Mouse (Mus musculus) midbrain, embryonic 11.5 days (tissue): Measurements from ENCODE around the gene Dusp10. TPM values are rescaled to one million over a fixed set of nuclear protein-coding genes. Genes with fewer than 3 reads are reported as not detected.

ENCODE experiments used
- ATAC-seq: fragments of 200-750 bp; cut with Nextera tagmentation; 2 replicates; pipeline ENCODE4 v1.8.0; 2017; ENCODE audit warnings: moderate TSS enrichment, moderate library complexity; ENCODE audit not compliant: low FRiP score
- DNase-seq: peaks from one replicate; pipeline ENCODE4 v3.0.0; 2015; ENCODE audit warnings: low spot score; ENCODE audit errors: missing footprints
- H3K27ac ChIP-seq: fragments of 300-500 bp; sonication (generic); 2 replicates; pipeline ENCODE4 v1.5.1; 2014; ENCODE audit warnings: low read depth, low read length
- H3K27me3 ChIP-seq: fragments of 300-500 bp; sonication (generic); 2 replicates; pipeline ENCODE4 v1.6.1; 2014; ENCODE audit warnings: mild to moderate bottlenecking, low read length, moderate library complexity, mixed read lengths; ENCODE audit not compliant: control insufficient read depth, insufficient read depth
- H3K36me3 ChIP-seq: fragments of 300-500 bp; sonication (generic); 2 replicates; pipeline ENCODE4 v1.6.1; 2014; ENCODE audit warnings: mild to moderate bottlenecking, low read length, moderate library complexity, mixed read lengths; ENCODE audit not compliant: control insufficient read depth, insufficient read depth
- H3K4me1 ChIP-seq: fragments of 300-500 bp; sonication (generic); 2 replicates; pipeline ENCODE4 v1.6.1; 2014; ENCODE audit warnings: low read length; ENCODE audit not compliant: control insufficient read depth, insufficient read depth
- H3K4me2 ChIP-seq: fragments of 300-500 bp; sonication (generic); 2 replicates; pipeline ENCODE4 v1.6.1; 2014; ENCODE audit warnings: mild to moderate bottlenecking, moderate library complexity
- H3K4me3 ChIP-seq: fragments of 300-500 bp; sonication (generic); 2 replicates; pipeline ENCODE4 v1.5.1; 2014; ENCODE audit warnings: low read depth, low read length
- H3K9ac ChIP-seq: fragments of 300-500 bp; sonication (generic); 2 replicates; pipeline ENCODE4 v1.6.1; 2014; ENCODE audit warnings: low read length
- H3K9me3 ChIP-seq: fragments of 300-500 bp; sonication (generic); 2 replicates; pipeline ENCODE4 v1.6.1; 2016; ENCODE audit warnings: low read length; ENCODE audit not compliant: control insufficient read depth
- WGBS: fragments of 180-500 bp; shearing (Covaris S2); extraction: QIAGEN DNeasy Blood & Tissue Kit; methylation state at CpG from one replicate; pipeline ENCODE4 v1.1.7; 2014; 5-methylcytosine and 5-hydroxymethylcytosine counted together
- polyA plus RNA-seq: library from polyadenylated mRNA; unstranded; fragments of >200 nt; fragmentation: Nextera tagmentation; extraction: Ambion mirVana; gene quantifications from 2 replicates; pipeline ENCODE4 v1.2.1, GENCODE M21; 2014

Gene Dusp10
- polyA plus RNA-seq, 1 experiment from 2014 or later: 9.0 TPM

GRCm38 (mm10) chr1:184046070-184046677, 33.1 kb downstream of the Dusp10 start:
- Histone ChIP-seq H3K4me3 (no peak overlapping the region), H3K27ac (no peak overlapping the region), H3K36me3 (no peaks in the 10 kb centered on the region), H3K27me3 (no peaks in the 10 kb centered on the region), H3K4me2 (no peak overlapping the region), H3K9me3 (no peaks in the 10 kb centered on the region), H3K9ac (no peak overlapping the region), H3K4me1 (no peaks in the 10 kb centered on the region)
- peak; percentile 69 for DNase-seq
- ATAC-seq: no peak
- WGBS: 63% methylated on average over 6 of the region's 6 CpGs

- no peak overlapping the region for H3K4me3 ChIP-seq
- no peaks in the 10 kb centered on the region for H3K9me3 ChIP-seq
- no peaks in the 10 kb centered on the region for H3K27me3 ChIP-seq
- ATAC-seq (no peak), DNase-seq (peak; percentile 71)
- no peaks in the 10 kb centered on the region for H3K4me1 ChIP-seq
- no peak overlapping the region for H3K4me2 ChIP-seq
- no peak overlapping the region for H3K9ac ChIP-seq
- no peak overlapping the region for H3K27ac ChIP-seq
- H3K36me3 ChIP-seq: no peaks in the 10 kb centered on the region
- 83% methylated on average over 9 of the region's 9 CpGs for WGBS
Observed at GRCm38 (mm10) chr1:184047818-184048217, 34.7 kb downstream of the Dusp10 start.

- H3K9ac ChIP-seq: no peak overlapping the region
- no peak for ATAC-seq
- H3K27ac ChIP-seq: no peak overlapping the region
- no peak overlapping the region for H3K4me3 ChIP-seq
- H3K27me3 ChIP-seq: no peaks in the 10 kb centered on the region
- no peaks in the 10 kb centered on the region for H3K4me1 ChIP-seq
- no peaks in the 10 kb centered on the region for H3K9me3 ChIP-seq
- 86% methylated on average over 10 of the region's 10 CpGs for WGBS
- peak; percentile 51 for DNase-seq
- no peak overlapping the region for H3K4me2 ChIP-seq
- H3K36me3 ChIP-seq: no peaks in the 10 kb centered on the region
Observed at GRCm38 (mm10) chr1:184048675-184049418, 35.7 kb downstream of the Dusp10 start.

- 72% methylated on average over 1 of the region's 1 CpGs for WGBS
- no peak overlapping the region for H3K9ac ChIP-seq
- ATAC-seq: no peak
- no peak overlapping the region for H3K4me2 ChIP-seq
- H3K9me3 ChIP-seq: no peaks in the 10 kb centered on the region
- H3K36me3 ChIP-seq: no peaks in the 10 kb centered on the region
- no peak overlapping the region for H3K4me3 ChIP-seq
- peak; percentile 59 for DNase-seq
- no peak overlapping the region for H3K27ac ChIP-seq
- no peaks in the 10 kb centered on the region for H3K4me1 ChIP-seq
- no peaks in the 10 kb centered on the region for H3K27me3 ChIP-seq
Observed at GRCm38 (mm10) chr1:184051286-184051685, 38.2 kb downstream of the Dusp10 start.

GRCm38 (mm10) chr1:184051824-184052223, 38.7 kb downstream of the Dusp10 start:
- 56% methylated on average over 6 of the region's 6 CpGs for WGBS
- DNase-seq (peak; percentile 8), ATAC-seq (no peak)
- H3K4me3 ChIP-seq: no peak overlapping the region
- no peaks in the 10 kb centered on the region for H3K4me1 ChIP-seq
- H3K36me3 ChIP-seq: no peaks in the 10 kb centered on the region
- H3K27ac ChIP-seq: no peak overlapping the region
- H3K9ac ChIP-seq: no peak overlapping the region
- H3K9me3 ChIP-seq: no peaks in the 10 kb centered on the region
- no peaks in the 10 kb centered on the region for H3K27me3 ChIP-seq
- H3K4me2 ChIP-seq: no peak overlapping the region

- ATAC-seq (no peak), DNase-seq (peak; percentile 67)
- Histone ChIP-seq H3K9me3 (no peaks in the 10 kb centered on the region), H3K27ac (no peak overlapping the region), H3K36me3 (no peaks in the 10 kb centered on the region), H3K9ac (no peak overlapping the region), H3K4me2 (no peak overlapping the region), H3K4me3 (no peak overlapping the region), H3K27me3 (no peaks in the 10 kb centered on the region), H3K4me1 (no peaks in the 10 kb centered on the region)
- WGBS: 87% methylated on average over 4 of the region's 4 CpGs
Observed at GRCm38 (mm10) chr1:184052331-184052730, 39.2 kb downstream of the Dusp10 start.

- no peak for ATAC-seq
- H3K4me2 ChIP-seq: no peak overlapping the region
- no peak overlapping the region for H3K9ac ChIP-seq
- H3K9me3 ChIP-seq: no peaks in the 10 kb centered on the region
- no peak overlapping the region for H3K4me3 ChIP-seq
- H3K27ac ChIP-seq: no peak overlapping the region
- H3K27me3 ChIP-seq: no peaks in the 10 kb centered on the region
- no peaks in the 10 kb centered on the region for H3K36me3 ChIP-seq
- DNase-seq: no peak
- 92% methylated on average over 4 of the region's 4 CpGs for WGBS
- no peaks in the 10 kb centered on the region for H3K4me1 ChIP-seq
Observed at GRCm38 (mm10) chr1:184053141-184053540, 40.0 kb downstream of the Dusp10 start.

- ATAC-seq (no peak), DNase-seq (peak; percentile 65)
- Histone ChIP-seq H3K9ac (no peak overlapping the region), H3K4me3 (no peak overlapping the region), H3K9me3 (no peaks in the 10 kb centered on the region), H3K4me1 (no peaks in the 10 kb centered on the region), H3K27me3 (no peaks in the 10 kb centered on the region), H3K36me3 (no peaks in the 10 kb centered on the region), H3K4me2 (no peak overlapping the region), H3K27ac (no peak overlapping the region)
- WGBS: 88% methylated on average over 4 of the region's 4 CpGs
Observed at GRCm38 (mm10) chr1:184053711-184054110, 40.6 kb downstream of the Dusp10 start.

- H3K4me1 ChIP-seq: no peaks in the 10 kb centered on the region
- no peaks in the 10 kb centered on the region for H3K9me3 ChIP-seq
- ATAC-seq (no peak), DNase-seq (peak; percentile 53)
- H3K27ac ChIP-seq: no peak overlapping the region
- H3K27me3 ChIP-seq: no peaks in the 10 kb centered on the region
- H3K36me3 ChIP-seq: no peaks in the 10 kb centered on the region
- no peak overlapping the region for H3K4me3 ChIP-seq
- WGBS: 96% methylated on average over 2 of the region's 2 CpGs
- no peak overlapping the region for H3K9ac ChIP-seq
- H3K4me2 ChIP-seq: no peak overlapping the region
Observed at GRCm38 (mm10) chr1:184054176-184054575, 41.1 kb downstream of the Dusp10 start.
